Mouse (Mus musculus): ENCODE results near the gene Iqsec3.

Gene Iqsec3

DNA sequence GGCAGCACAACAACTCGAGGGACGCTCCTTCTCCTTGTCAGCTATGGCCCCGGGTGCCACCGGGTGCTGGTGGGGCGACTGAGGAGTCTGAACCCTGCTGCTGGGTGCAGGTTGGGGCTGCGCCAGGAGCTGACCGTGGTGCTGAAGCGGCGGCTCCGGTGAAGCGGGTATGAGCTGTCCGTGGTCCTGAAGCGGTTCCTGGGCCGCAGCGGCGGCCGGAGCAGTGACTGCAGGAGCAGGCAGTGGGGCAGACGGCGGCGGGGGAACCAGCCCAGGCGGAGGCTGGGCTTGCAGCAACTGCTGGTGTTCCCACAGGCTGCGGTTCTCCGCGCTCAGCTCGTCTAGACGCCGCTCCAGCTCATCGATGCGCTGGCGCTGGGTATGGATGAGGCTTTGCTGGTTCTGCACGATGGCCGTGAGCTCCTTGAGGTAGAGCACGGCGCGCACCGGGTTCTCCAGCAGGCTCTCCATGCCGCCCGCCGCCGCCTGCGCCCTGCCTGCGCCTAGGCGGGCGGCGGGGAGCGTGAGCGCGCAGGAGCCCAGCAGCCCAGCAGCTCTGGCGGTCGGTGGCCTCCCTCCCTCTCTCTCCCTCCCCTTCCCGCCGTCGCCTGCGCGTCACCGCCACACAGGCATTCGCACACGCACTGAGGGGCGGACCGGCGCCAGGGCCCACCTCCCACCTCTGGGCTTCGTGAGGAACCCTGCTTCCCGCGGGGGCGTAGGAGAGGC, at the start of gene Iqsec3:
Gene Iqsec3, minus strand, starts transcription at position 586 of the 729 bp plus-strand sequence.
- DNase-seq = peak; percentile 85

DNA sequence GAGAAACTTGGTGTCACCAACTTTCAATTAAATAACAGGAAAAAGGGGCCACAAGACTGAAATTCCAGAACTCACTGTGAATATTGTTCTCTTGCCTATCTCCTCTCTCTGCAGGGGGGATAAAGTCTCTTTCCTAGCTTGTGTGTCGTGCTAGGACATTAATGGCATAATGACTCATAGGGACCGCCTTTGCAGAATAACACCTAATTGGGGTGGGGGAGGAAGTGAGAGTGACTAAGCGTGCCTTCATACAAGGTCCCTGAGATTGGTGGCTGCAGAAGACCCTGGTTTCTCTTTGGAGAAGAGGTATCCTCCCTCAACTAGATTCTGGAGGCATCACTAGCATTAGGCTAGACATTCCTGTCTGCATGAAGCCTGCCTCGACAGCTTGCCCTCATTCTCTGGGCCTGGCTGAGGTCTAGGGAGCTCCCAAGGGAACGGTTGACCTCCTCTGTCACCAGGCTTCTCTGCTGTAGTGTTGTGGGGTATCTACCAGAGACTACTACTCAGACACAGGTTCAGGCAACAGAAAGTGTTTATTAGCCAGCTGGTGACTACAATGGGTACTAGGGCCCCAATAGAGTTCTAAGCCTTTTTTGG, 48.7 kb upstream of the Iqsec3 start:
- DNase-seq = no peak

- DNase-seq = no peak
These were observed 47.6 kb upstream of the Iqsec3 start for GRCm38 (mm10) chr6:121521030-121521429.

- DNase-seq = no peak
These were observed 46.4 kb upstream of the Iqsec3 start for GRCm38 (mm10) chr6:121519896-121520295.

DNA sequence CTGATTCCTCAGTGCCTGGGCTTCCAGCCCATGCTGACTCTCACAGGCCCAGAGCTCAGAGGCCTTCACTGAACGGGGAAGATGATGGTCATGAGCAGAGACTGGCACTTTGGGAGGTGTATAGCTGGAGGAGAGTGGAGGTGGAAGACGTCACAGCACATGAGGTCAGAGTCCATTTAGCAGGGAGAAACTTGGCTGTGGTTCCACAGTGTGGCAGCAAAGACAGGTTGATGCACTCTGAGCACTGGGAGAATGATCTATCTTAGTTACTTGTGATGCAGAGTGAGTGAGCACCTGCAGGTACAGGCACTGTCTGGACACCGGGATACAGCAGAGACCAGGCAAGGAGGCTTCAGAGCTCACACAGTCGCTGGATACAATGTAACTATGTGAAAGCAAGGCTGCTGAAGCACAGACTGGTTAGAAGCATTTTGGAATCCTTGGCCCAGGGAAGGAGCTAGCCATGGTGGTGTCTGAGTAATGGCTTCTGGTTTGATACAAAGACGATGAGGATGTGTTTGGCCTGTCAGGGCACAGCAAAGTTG, 45.9 kb upstream of the Iqsec3 start:
- no peak for DNase-seq

- DNase-seq = no peak
These were observed 44.2 kb upstream of the Iqsec3 start for GRCm38 (mm10) chr6:121517726-121518125.

DNA sequence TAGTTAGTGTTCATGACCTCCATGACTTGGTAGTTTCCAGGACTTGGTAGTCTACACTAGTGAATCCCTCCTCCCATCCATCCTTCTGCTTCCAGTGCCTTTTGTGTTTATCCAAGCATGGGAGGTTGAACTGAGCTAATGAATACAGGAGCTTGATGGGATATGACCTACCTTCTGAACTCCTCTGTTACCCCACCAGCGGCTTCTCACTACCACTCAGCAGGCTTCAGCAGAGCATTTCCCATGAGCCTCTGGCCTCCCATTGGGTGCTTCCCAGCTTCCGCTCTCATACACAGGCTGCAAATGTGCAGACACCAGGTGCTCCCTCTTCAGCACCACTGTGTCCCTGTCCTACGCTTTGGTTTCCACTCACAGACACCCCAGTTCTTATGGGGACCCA, 36.9 kb upstream of the Iqsec3 start:
- DNase-seq = no peak

GRCm38 (mm10) chr6:121509871-121510270, 36.4 kb upstream of the Iqsec3 start:
- DNase-seq = no peak

DNA sequence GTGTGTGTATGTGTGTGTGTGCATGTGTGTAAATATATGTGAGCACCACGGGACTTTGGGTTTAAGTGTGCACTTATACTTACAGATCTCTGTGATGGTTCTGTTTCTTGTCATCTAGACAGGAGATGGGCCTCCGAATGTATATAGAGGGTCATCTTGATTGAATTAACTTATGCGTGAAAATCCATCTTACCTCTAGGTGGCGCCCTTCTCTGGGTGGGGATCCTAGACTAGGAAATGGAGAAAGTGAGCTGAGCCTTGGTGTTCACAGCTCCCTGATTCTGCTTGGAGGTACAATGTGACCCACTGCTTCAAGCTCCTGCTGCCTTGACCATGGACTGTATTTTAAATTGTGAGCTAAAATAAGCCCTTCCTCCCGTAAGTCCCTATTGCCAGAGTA, 34.8 kb upstream of the Iqsec3 start:
- no peak for DNase-seq

DNA sequence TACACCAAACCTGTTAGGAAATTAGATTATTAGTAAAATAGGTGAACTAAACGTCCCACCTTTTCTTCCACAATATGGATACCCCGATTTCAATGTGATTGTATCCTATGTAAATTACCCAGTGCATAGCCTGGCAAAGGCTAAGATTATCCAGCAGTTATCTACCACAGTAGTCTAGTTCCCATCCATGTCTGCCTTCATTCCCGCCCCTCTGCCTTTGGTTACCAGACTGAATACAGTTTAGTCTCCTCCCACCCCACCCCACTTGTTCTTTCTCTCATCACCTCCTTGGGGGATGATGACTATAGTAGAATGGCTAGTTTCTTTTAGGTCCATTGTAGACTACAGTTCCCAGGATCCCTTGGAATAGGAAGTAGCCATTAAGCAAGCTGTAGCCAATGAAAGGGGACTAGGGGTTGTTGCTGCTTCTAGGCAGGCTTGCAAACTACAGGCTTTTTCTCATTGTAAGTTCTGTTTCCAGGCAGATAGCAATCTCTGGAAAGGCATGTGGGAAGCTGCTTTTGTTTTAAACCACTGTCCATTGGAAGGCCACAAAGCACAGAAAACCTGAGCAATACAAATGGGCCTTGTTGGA, 27.7 kb upstream of the Iqsec3 start:
- no peak for DNase-seq

- DNase-seq = no peak
These were observed 26.4 kb upstream of the Iqsec3 start for GRCm38 (mm10) chr6:121499856-121500255.

DNA sequence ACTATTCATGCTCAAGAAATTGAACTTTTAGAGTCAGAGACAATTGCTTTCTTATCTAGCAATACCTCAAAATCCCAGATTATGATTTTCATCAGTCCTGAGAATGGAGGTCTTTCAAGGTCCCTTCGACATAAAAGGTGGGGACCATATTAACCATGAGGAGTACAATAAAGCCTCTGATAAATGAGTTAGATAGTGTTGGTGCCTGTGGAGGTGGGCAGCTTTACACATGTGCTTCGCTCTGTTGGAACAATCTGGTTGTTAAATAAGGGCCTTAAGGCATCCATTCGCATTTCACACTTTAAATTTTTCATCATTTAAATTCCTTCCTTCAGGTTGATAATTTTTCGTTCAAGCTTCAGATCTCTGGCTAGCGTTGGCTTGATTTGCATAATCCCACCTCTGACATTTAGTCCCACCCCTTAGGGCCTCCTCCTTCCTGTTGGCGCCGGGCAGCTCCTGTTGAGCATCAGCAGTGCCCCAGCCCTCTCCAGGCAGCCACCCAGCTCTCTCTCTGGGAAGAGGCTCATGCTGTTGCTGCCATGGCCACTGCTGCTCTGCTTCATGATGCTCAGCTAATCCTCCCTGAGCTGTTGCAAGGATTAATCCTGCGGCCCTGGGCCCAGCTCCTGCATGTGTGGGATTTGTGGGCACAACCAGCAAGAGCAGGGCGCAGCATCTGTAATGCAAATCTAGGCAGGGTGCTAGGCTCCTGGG, 25.5 kb upstream of the Iqsec3 start:
- peak; percentile 63 for DNase-seq

GRCm38 (mm10) chr6:121495606-121496005, 22.1 kb upstream of the Iqsec3 start:
- DNase-seq = no peak

GRCm38 (mm10) chr6:121495026-121495425, 21.5 kb upstream of the Iqsec3 start:
- DNase-seq = no peak

DNA sequence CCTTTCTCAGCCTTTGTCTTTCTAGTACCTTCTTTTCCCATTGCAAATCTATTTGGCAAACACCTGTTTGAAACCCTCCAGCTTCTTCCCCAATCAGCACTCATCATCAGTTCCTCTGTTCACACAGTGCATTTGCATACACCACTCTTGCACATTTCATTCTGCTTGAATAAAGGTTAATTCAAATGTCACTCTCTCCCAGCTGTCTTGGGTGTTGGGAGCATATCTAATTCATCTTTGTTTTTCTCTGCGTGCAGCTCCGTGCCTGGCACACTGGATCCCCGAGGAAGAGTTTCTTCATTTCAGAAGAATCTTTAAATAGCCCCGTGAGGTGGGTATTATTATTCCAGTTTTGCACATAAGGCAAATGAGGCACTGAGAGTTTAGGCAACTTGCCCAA, 20.8 kb upstream of the Iqsec3 start:
- DNase-seq = no peak

GRCm38 (mm10) chr6:121491339-121491738, 17.9 kb upstream of the Iqsec3 start:
- no peak for DNase-seq

- DNase-seq = no peak
These were observed 1.2 kb downstream of the Iqsec3 start for GRCm38 (mm10) chr6:121472273-121472672.

DNA sequence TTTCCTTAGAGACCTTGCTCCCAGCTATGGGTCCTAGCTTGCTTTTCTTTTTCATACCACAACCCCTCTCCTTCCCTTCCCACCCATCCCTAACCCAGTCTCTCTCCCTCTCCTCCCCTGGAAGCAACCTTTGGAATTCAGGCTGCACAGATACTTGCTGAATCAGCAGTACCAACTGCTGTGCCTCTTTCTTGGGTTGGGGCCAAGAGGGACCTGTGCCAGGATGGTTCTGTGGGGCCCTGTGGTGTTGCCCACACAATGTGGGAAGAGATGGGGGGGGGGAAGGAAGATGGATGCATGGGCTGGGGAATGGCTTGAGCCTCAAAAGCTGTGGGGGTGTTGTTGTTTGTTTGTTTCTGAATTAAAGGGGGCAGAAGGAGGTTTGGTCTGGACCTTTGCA, 5.2 kb downstream of the Iqsec3 start:
- peak; percentile 44 for DNase-seq

- peak; percentile 38 for DNase-seq
These were observed 10.7 kb downstream of the Iqsec3 start for GRCm38 (mm10) chr6:121462628-121463340.

DNA sequence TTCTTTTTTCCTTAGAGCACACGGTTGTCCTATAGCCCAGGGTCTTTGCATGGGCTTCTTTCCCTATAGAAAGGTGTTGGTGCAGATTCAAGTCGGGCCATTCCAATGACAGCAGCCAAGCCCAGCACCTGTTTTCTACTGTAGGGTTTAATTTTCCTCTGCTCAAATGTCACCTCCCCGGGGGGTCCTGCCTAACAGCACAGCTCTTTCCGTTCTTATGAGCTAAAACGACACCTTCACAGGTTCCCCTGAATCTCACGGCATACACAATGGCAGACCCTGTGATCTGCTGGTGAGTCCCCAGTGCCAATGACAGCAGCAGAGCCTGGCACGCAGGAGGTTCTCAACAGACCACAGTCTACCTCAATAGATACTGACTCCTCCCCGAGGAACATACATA, 16.1 kb downstream of the Iqsec3 start:
- DNase-seq = no peak

DNA sequence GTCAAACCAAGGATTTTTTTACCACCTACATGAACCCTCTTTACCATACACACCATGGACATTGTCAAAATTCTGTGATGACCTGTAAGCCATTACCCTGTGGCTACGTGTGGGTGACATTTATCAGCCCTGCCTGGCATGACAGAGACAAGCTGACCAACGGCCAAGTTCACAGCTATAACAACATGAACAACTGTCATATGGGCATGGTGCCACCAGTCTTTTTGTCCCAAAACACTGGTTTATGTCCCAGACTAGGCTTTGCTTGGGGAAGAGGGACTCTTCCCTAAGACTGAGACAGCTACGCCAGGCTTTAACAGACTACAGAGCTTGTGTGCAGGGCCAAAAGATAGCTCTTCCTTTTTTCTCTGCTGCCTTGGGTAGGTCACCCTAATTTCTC, 16.8 kb downstream of the Iqsec3 start:
- DNase-seq = no peak
